Mouse (Mus musculus): Measurements from ENCODE around the gene Ift172.

The Ift172 gene

DNA sequence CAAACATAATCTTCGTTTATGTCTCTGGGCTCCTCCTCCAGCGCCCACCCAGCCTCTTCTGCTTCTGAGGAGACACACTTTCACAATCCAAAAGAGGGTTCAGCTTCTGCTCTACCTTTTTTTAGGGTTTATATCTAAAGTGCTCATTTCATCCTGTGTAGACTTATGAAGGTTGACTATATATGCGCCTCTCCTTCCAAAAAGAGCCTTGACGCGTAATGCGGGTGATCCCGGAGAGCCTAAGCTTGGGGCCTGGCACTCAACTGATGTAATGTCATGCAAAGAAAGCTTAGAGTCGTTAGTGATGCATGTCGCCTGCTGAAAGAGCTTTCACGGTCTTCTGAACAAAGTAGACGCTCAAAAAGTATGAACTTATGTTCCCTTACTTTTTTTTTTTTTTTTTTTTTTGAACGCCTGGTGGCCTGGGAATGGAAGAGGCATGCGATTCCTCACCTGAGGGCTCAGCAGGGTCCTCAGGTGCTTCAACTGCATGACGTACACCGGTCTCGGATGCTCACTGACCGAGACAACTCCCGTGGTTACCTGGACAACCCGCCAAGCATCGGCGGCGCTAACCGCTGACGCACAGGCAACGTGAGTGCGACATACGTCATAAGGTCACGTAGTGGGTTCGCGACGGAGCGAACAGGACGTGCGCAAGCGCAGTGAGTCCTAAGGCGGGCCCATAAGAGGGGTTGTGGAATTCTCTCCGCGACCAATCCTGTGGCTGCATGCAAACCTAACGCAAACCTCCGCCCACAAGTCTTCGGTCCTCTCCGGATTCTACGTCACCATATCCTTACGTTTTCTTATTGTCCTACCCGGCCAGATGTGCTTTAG is at the start of gene Ift172:
Gene Ift172, minus strand, starts transcription at position 596 of the 840 bp plus-strand sequence.
- DNase-seq (ENCODE audit: low spot score in 2 of 2): peak; percentile 93 to 96

DNA sequence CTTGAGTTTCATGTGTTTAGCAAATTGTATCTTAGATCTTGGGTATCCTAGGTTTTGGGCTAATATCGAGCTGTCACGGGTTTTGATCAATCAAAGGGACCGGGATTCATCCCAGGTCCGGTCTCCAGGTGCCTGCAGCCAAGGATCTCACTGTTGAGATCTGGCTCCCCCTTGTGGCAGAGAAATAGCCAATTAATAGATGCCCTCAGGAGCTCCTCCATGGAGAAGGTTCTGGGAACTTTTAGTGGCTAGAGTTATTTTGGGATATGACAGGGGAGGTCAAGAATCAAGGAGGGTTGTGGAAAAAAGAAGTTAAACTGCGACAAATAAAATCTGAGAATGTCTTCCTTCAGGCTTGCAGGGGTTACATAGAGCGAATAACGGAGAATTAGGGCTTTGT is 37.3 kb upstream of the Ift172 start:
- peak; percentile 25 to 69 for DNase-seq (ENCODE audit: low spot score in 2 of 2)

DNA sequence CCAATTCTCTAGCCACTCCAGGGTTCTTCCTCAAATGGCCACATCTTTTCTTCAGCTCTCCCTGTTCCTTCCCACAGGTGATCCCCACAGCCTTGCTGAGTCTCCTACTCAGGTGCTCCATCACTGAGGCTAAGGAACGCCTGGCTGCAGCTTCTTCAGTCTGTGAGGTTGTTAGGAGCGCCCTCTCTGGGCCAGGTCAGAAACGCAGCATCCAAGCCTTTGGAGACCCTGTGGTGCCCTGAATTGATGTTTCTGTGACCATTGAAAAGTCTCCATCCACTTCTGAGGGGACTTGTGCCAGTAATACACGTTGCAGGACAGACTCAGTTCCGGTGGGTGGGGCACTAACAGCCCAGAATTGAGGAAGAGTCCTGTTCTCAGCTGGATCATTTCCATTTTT is 35.9 kb upstream of the Ift172 start:
- DNase-seq (ENCODE audit: low spot score in 2 of 2): peak in 1 of 2 experiments; percentile 57

DNA sequence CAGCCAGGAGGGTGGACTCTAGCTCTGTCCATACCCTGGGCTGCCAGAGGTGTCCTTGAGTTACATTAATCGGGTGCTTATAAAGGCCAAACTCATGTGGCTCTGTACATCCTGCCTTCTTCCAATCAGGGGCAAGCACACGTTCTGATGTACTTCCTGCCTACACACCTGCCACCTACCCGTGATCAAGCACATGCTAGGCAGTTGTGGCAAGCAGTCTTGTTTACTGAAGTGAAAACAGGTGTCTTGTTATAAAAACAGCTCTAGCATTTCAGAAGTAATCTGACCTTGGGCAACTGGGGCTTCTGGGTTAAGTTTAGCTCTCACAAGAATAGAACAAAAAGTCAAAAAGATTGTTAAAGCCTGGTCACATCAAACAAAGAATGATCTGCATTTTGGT is 33.2 kb upstream of the Ift172 start:
- DNase-seq (ENCODE audit: low spot score in 2 of 2): peak in 1 of 2 experiments; percentile 17

DNA sequence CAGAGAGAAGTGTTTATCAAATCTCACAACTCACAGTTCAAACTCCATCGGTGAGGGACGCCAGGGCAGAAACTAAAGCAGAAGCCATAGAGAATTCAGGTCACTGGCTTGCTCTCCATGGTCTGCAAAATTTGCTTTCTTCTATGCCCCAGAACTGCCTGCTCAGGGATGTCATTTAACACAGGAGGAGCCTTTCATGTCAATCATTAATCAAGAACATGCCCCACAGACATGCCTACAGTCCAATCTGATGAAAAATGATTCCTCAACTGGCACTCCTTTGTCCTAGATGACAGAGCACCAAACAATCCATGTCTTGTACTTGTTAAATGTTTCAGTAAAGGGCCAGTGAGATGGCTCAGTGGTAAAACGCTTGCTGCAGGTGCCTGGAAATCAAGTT is 31.9 kb upstream of the Ift172 start:
- peak in 1 of 2 experiments; percentile 9 for DNase-seq (ENCODE audit: low spot score in 2 of 2)

DNA sequence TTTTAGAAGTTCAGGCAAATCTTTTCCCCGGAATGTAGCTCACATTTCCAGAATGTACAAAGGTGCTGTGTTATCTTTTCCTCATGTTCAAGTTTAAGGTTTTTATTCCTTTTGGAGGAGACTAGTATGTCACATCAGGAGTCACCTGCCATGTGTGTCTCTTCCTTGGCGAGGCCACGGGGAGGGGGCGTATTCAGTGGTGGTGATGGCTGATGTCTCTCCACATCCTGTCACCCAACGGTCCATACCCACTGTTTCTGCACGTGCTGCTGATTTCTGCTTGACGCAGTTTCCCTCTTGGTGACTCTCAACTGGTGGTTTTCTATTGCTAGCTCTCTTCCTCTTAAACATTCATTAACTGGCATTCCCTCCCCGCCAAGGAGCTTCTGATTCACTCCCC is 21.9 kb upstream of the Ift172 start:
- no peak for DNase-seq (ENCODE audit: low spot score in 2 of 2)

DNA sequence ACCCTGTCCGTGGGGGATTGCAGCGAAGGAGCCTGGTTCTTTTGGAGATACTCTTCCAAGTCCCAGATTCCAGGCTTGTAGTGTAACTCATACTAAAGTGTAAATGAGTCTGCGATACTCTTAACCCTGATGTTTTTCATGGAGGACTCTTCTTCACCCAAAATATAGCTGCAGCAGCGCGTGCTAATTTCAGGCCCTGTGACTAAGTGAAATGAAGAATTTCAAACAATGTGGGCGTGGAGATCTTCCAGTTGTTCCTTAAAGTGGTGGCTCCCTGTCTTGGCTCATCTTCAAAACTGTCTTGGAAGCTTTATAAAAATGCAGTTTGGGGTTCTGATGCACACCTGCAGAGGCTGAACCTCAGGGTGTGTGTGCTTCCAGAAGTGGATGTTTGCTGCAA is 12.2 kb upstream of the Ift172 start:
- DNase-seq (ENCODE audit: low spot score in 2 of 2): no peak

DNA sequence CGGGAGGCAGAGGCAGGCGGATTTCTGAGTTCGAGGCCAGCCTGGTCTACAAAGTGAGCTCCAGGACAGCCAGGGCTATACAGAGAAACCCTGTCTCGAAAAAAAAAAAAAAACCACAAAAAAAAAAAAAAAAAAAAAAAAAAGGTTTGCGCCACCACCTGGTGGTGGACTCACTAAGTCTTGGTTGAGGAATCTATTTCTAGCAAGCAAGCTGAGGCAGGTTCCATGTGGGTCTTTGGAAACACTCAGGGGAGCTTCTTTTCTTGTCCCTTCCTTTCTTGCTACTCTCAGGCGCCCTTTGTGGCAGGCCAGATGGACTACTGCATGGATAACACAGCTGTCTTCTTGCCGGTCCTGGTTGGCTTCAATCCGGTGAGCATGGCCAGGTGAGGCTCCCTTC is 10.9 kb upstream of the Ift172 start:
- DNase-seq (ENCODE audit: low spot score in 2 of 2): no peak

DNA sequence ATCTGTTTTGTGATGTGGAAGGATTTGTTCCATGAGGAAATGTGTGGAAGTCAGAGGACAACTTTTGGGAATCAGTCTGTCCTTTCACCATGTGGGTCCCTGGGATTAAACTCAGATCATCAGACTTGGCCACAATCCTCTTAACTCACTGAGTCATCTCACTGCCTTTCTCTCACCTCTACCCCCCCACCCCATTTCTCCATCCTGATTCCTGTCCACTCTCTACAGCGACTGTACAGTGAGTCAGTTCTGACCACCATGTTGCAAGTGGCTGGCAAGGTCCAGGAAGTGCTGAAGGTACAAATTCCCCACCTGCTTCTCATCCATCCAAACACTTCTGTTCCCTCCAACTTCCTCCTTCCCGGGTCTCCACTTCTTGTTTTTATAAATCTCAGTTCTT is 7.6 kb upstream of the Ift172 start:
- DNase-seq (ENCODE audit: low spot score in 2 of 2): no peak

DNA sequence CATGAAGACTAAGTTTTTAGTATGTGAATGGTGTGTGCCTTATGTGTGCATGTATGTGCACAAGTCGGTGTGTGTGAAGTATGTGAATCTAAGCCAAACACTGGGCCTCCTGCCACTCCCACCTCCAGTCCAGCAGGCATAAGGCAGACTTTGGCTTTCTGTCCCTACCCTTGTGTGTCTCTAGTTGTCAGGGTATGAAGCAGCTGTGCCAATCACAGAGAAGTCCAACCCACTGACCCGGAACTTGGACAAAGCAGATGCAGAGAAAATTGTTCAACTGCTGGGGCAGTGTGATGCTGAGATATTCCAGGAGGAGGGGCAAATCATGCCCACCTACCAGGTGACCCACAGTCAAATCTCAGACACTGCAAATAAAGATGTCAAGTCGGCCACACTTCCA is 7.1 kb upstream of the Ift172 start:
- no peak for DNase-seq (ENCODE audit: low spot score in 2 of 2)

DNA sequence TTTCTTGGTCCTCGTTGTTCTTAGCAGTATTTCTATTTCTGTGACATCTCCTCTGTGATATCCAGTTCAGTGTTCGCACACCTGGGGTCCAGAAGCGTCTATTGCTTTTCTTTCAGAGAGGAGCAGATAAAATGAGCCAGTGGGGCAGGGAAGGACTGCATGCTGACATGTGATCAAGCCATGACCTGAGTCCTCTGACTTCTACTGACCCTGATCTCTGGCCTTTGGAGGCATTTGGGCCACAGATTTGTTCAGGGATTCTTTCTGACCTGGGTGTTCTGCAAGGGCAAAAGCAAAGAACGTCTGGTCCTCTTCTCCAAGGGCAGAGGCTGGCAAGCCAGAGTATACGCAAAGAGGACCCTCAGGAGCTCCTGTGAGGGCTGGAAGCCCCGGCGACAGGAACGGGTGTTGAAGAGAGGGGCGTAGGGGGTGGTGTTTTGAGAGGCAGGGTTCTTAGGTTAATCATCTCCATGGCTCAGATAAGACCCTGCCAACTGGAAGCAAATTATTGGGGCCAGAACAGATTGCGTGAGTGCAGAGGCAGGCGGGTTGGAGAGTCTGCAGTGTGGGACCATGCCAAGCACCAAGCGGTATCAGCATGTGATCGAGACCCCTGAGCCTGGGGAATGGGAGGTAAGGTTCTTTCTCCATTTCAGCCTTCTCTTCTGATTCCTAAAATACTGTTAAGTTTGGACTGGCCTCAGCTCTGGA is 6.3 kb upstream of the Ift172 start, which contains the start of gene Gckr:
Gene Gckr, plus strand, starts transcription at position 397 of the 711 bp plus-strand sequence.
- DNase-seq (ENCODE audit: low spot score in 2 of 2): no peak

DNA sequence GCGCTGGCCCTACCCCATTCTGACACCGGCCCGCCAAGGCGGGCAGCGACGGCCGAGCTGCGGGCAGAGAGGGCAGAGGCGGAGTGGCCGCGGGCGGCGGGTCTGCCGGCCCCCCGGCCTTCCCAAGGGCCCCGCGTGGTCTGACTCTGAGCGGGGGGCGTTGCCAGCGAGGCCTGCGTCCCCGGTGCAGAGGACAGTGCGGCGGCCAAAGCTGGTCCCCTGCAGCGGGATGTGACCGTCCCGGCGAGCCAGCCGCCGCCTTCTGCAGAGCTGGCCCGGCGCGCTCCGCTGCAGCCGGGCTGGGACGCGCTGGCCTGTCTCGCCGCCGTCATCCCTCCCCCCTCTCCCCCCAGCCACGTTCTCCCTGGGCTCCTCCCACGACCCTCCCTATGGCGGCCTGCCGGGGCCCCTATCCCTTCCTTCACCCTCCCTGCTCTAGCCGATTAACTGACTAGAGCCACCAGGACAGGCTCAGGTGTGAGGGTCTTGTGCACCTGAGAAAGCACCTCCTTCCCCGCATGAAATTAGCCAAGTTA is 4.8 kb upstream of the Ift172 start, which contains the start of gene Fndc4:
Gene Fndc4, minus strand, starts transcription at position 475 of the 536 bp plus-strand sequence.
- DNase-seq (ENCODE audit: low spot score in 2 of 2): no peak

DNA sequence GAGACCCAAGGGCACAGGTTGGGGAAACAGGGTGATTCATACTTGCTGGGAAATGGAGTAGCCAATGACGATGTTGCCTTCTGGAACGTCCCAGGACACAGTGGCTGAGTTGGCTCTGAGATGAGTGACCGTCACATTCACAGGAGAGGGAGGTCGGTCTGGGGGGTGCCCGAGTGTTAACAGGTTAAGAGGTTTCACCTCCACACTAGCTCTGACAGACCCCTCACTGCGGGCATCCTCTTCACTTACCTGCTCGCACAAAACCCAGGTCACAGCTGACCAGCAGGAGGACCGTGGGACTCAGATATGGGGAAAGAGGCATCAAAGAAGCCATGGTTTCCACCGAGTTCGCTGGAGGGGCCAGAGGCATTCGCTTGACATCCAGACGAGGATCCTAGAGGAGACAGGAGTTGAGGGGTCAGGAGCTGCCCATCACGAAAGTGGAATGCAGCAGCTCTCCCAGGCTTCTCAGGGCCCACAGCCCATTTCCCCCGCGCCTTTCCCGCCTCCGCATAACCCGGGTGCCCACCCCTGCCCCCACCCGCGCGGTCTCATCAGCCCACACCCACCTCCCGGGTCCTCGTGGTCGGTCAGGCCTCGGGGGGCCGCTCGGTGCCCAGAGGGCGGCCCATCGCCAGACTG is 4.2 kb upstream of the Ift172 start:
- no peak for DNase-seq (ENCODE audit: low spot score in 2 of 2)

DNA sequence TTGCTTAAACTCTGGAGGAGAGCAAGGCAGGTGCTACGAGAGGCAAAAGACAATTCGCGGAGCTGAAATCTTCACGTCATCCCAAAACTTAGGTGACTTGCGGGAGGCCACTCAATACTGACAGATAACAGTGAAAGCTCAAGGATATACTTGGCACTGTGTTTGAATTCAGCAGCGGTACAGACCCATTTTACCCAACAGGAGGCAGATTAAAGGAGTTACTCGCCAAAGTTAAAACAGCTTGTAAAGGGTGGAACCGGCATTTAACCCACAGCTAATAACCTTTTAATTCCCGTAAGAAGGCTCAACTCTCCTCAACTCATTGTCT is 409 bp upstream of the Ift172 start:
- DNase-seq (ENCODE audit: low spot score in 2 of 2): no peak

DNA sequence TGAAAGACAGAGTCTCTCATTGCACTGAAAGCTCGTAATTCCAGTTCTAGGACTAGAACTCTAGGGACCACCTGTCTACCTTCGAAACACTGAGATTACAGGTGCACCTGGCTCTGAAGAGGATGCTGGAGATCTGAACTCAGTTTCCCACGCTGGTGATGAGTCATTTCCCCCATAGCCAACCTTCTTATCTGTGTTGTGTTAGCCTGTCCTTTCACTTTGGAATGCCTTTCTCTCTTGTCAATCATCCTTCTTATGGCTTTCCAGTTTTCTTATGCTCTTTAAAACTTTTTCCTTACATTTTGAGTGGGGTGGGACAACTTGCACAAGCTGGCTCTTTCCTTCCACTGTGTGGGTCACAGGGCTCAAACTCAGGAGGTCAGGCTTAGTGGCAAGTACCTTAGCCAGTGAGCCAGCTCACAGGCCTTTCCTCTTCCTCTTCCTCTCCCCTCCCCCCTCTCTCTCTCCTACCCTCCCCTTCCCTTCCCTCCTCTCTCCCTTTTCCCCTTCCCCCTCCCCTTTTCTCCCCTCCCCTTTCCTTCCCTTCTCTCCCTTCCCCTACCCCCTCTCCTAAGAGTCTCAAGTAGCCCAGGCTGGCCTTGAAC is 1.2 kb downstream of the Ift172 start:
- no peak for DNase-seq (ENCODE audit: low spot score in 2 of 2)

DNA sequence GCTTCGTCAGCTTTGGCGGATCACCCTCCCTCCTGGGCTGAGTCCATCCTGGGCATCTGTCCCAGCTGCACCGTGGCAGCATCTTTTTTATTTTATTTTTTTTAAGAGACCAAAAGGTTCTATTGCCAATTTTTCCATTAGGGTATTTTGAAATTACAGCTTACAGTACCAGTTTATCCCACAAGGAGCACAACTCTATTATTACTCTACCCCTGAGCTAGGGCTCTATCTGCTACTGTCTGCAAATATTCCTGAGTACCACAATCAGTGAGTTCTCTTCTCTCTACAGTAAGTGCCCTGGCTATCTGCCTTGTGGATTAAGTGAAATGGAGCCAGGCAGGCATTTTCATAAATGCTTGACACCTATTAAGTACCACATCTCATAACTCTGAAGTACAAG is 2.3 kb downstream of the Ift172 start:
- DNase-seq (ENCODE audit: low spot score in 2 of 2): no peak

DNA sequence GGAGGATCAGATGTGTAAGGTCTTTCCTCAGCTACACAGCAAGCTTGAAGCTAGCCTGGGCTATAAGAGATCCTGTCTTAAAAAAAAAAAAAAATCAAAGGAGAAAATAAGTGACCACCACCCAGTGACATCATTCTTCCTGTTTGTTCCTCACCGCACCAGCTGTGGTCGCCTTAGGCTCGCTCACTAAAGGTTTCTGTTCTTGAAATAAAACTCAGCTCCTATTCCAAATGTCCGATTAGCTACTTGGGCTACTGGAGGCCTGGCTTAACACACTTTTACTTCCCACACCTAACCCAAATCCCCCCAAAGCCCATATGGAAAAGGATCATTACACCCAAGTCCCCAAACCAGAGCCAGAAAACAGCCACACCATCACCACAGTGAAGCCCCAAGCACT is 2.7 kb downstream of the Ift172 start:
- no peak for DNase-seq (ENCODE audit: low spot score in 2 of 2)

DNA sequence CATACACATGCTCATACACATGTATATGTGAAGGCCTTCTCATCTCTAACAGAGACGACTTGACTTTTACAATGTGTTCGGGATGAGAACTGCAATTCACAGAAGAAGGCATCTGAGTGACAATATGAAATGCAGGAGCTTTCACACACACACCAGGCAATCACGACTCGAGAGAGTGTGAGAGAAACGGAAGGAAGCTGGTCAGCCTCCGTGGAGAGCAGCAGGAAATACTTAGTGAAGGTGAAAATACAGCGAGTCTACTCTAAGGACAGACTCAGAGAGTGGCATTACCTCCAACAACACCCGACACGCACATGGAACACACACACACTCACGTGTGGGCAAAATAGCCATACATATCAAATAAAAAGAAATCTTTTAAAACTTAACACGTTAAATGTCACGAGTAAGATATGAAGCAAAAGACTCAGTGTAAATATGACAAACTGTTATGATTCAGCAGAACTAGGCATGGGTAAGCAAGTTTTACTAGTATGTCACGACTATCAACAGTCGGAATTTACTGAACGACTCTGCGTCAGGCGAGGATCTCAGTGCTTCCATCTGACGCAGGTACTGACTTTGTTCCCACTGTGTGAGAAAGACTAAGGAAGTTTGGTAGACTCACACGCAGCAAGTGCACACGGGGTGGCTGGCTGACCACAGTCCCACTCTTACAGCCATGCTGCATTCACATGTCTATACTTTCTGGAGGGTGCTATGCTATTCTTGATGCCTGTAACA is 11.5 kb downstream of the Ift172 start:
- no peak for DNase-seq (ENCODE audit: low spot score in 2 of 2)

DNA sequence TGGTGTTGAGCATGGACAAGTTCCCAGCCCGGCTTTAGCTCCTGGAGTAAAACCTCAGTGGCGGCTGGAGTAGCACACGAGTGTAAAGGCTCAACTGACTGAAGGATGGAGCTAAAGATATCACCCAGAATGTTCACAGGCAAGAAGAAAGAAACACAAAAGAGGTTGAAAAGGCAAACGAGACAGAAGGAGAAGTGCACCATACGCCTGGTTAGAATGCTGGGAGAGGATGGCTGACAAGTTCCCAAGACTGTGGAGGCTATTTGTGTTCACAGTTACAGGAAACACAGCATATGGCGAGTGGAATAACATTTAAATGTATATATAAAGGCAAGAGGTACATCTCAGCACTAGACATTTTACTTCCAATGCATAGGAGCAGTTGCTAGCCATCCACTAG is 17.9 kb downstream of the Ift172 start:
- DNase-seq (ENCODE audit: low spot score in 2 of 2): no peak

DNA sequence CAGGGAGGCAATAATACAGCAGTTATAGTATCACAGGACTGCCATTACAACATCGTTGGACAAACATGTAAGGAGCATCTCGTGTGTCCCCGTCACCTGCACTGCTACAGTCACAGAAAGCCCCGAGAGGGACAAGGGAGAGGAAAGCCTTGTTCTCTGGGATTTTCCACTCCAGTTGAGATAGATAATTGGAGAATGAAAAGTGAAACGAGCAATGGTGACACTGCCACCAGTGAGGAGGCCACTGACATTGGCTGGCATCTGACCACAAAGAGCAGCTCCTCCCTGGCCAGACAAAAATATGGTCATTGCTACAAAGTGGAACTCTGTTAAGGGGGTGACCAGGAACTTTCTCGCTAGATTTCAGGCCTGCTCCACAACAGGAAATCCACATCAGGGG is 23.2 kb downstream of the Ift172 start:
- no peak for DNase-seq (ENCODE audit: low spot score in 2 of 2)

DNA sequence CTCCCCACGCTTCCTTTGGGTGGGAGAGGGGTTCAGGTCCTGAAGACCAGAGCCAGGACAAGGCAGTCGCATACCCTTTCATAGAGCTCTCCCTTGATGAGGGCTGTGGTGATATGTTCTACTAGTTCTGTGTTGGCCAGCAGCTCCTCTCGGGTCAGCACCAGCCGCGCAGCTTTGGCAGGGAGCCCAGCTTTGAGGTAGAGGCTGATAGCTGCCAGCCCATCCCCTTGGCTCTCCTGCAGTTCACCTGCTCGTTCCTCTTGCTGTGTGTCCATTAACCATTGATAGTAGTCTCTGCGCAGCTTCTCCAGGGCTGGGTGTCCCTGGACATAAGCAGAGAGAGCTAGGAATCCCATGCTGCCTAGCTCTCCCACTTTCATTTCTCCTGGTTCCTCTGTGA is 24.8 kb downstream of the Ift172 start:
- no peak for DNase-seq (ENCODE audit: low spot score in 2 of 2)
